Mouse (Mus musculus) activated CD4-positive, CD25-positive, alpha-beta regulatory T cell, adult 4 months (primary cell): ENCODE measurements around the gene Uchl4. TPM values are rescaled to one million over a fixed set of nuclear protein-coding genes. Genes with fewer than 3 reads are reported as not detected.

Experiments
- ATAC-seq: one replicate; pipeline ENCODE4 v1.8.0; 2017
- polyA plus RNA-seq, 2 experiments: library from polyadenylated mRNA; unstranded; fragments of 100-300 nt; shearing (Covaris generic); gene quantifications; one replicate each; pipeline ENCODE4 v1.2.1; 2017

Uchl4 gene
- polyA plus RNA-seq, 2 experiments from 2014 or later: 4.4 to 12.2 TPM

- no peak for ATAC-seq
Measured at GRCm38 (mm10) chr9:64274919-64275318, 39.9 kb downstream of the Uchl4 start.

GRCm38 (mm10) chr9:64277706-64278105 lies 42.7 kb downstream of the Uchl4 start:
- no peak for ATAC-seq

GRCm38 (mm10) chr9:64278665-64279310 lies 43.8 kb downstream of the Uchl4 start:
- no peak for ATAC-seq

- peak; percentile 98 for ATAC-seq
Measured at GRCm38 (mm10) chr9:64281105-64281780, 46.2 kb downstream of the Uchl4 start, which contains the start of gene Tipin. Gene Tipin, plus strand, starts transcription at chr9:64281581.

- ATAC-seq: no peak
Measured at GRCm38 (mm10) chr9:64281781-64282178, 46.8 kb downstream of the Uchl4 start.

GRCm38 (mm10) chr9:64282404-64282987 lies 47.5 kb downstream of the Uchl4 start:
- no peak for ATAC-seq

Other genes starting within 250 kb of the Uchl4 start
- not detected for gene Smad6, start 213.1 kb upstream of the Uchl4 start, polyA plus RNA-seq
- not detected for gene Lctl, start 118.1 kb upstream of the Uchl4 start, polyA plus RNA-seq
- gene Zwilch, start 62.1 kb upstream of the Uchl4 start, polyA plus RNA-seq: 1 to 10 TPM; 5.6 to 7.7 TPM
- gene Rpl4, start 61.8 kb upstream of the Uchl4 start, polyA plus RNA-seq: 1,000 to 10,000 TPM; 3,242 to 3,314 TPM
- gene Snapc5, start 55.9 kb upstream of the Uchl4 start, polyA plus RNA-seq: 10 to 100 TPM; 52.3 to 56.8 TPM
- gene Map2k1, start 18.4 kb downstream of the Uchl4 start, polyA plus RNA-seq: 10 to 100 TPM; 22.9 to 26.6 TPM
- 10 to 100 TPM; 74.5 to 93.6 TPM for gene Tipin, start 46.4 kb downstream of the Uchl4 start, polyA plus RNA-seq
- 1 to 10 TPM; 9.5 to 9.8 TPM for gene Dis3l, start 106.1 kb downstream of the Uchl4 start, polyA plus RNA-seq
- gene Megf11, start 150.4 kb downstream of the Uchl4 start, polyA plus RNA-seq: under 1 TPM; 0.14 to 0.28 TPM